Mouse (Mus musculus) heart, adult 2 months (tissue): ENCODE measurements around the gene Cxcl14.

Experiments used
- CTCF ChIP-seq: fragments of 200-600 bp; IDR thresholded peaks from 2 replicates; pipeline ENCODE4 v1.8.1; 2022; ENCODE audit warnings: antibody characterized with exemption, mild to moderate bottlenecking, moderate library complexity
- EP300 ChIP-seq: fragments of 200-500 bp; IDR thresholded peaks from 2 replicates; pipeline ENCODE4 v1.6.1; 2011; ENCODE audit warnings: low read depth, low read length, control low read depth; ENCODE audit not compliant: insufficient read depth
- POLR2A ChIP-seq: fragments of 200-500 bp; IDR thresholded peaks from 2 replicates; pipeline ENCODE4 v1.6.1; 2011; ENCODE audit warnings: mild to moderate bottlenecking, low read depth, low read length, control low read depth; ENCODE audit not compliant: insufficient read depth

GRCm38 (mm10) chr13:56256716-56257299 lies 39.5 kb downstream of the Cxcl14 start:
- TF ChIP-seq CTCF (no peak), POLR2A (no peak), EP300 (no peak)
